Mouse (Mus musculus): Measurements from ENCODE around the gene Nicn1.
"Not testable (repeated sequence)": the region's sequence is repeated elsewhere in the genome, so short reads cannot be mapped to it uniquely, and the experiment has no call there.

Gene Nicn1

GRCm38 (mm10) chr9:108280071-108280828 lies 10.0 kb upstream of the Nicn1 start:
- no peak for DNase-seq

GRCm38 (mm10) chr9:108284410-108284809 lies 5.8 kb upstream of the Nicn1 start:
- DNase-seq = peak; percentile 72

- not testable (repeated sequence) for DNase-seq
Measured at GRCm38 (mm10) chr9:108287526-108288238, 2.5 kb upstream of the Nicn1 start.

- DNase-seq = no peak
Measured at GRCm38 (mm10) chr9:108289347-108289746, 882 bp upstream of the Nicn1 start.

- DNase-seq = no peak
Measured at GRCm38 (mm10) chr9:108290773-108291172, 544 bp downstream of the Nicn1 start.

GRCm38 (mm10) chr9:108296453-108297355 lies 6.5 kb downstream of the Nicn1 start, which contains the start of gene Amt:
Gene Amt (plus strand): TSS chr9:108296853.
- peak; percentile 23 for DNase-seq

GRCm38 (mm10) chr9:108301853-108302252 lies 11.6 kb downstream of the Nicn1 start:
- no peak for DNase-seq

- no peak for DNase-seq
Measured at GRCm38 (mm10) chr9:108304716-108305115, 14.5 kb downstream of the Nicn1 start.

- DNase-seq = no peak
Measured at GRCm38 (mm10) chr9:108305170-108305569, 14.9 kb downstream of the Nicn1 start.

- DNase-seq = peak; percentile 96
Measured at GRCm38 (mm10) chr9:108305629-108306520, 15.6 kb downstream of the Nicn1 start, which contains the start of the genes Rhoa and Tcta. Gene Rhoa (plus strand): TSS chr9:108306129. Gene Tcta (minus strand): TSS chr9:108306160.

- DNase-seq = peak; percentile 66
Measured at GRCm38 (mm10) chr9:108306571-108306980, 16.3 kb downstream of the Nicn1 start.

GRCm38 (mm10) chr9:108307021-108307807 lies 17.0 kb downstream of the Nicn1 start:
- DNase-seq = no peak

GRCm38 (mm10) chr9:108308141-108308540 lies 17.9 kb downstream of the Nicn1 start:
- no peak for DNase-seq

- no peak for DNase-seq
Measured at GRCm38 (mm10) chr9:108317572-108317971, 27.3 kb downstream of the Nicn1 start.

- DNase-seq = no peak
Measured at GRCm38 (mm10) chr9:108318462-108318861, 28.2 kb downstream of the Nicn1 start.

GRCm38 (mm10) chr9:108322054-108322453 lies 31.8 kb downstream of the Nicn1 start:
- DNase-seq = not testable (repeated sequence)

GRCm38 (mm10) chr9:108324784-108325183 lies 34.6 kb downstream of the Nicn1 start:
- DNase-seq = no peak

- DNase-seq = no peak
Measured at GRCm38 (mm10) chr9:108325811-108326210, 35.6 kb downstream of the Nicn1 start.

- DNase-seq = no peak
Measured at GRCm38 (mm10) chr9:108337848-108338550, 47.8 kb downstream of the Nicn1 start.

- no peak for DNase-seq
Measured at GRCm38 (mm10) chr9:108338551-108338885, 48.3 kb downstream of the Nicn1 start.

Data from right cerebral cortex, postnatal 14 days (tissue).